Mouse (Mus musculus) thymus, adult 2 months (tissue): Measurements from ENCODE around the gene Foxo1.

Source experiments
- CTCF ChIP-seq: fragments of 200-500 bp; IDR thresholded peaks from 2 replicates; pipeline ENCODE4 v1.5.1; 2012; ENCODE audit warnings: mild to moderate bottlenecking, control low read depth, low read length, moderate library complexity, borderline replicate concordance; ENCODE audit not compliant: control insufficient read depth, poor library complexity, insufficient read depth; ENCODE audit errors: extremely low read depth
- POLR2A ChIP-seq: fragments of 200-500 bp; IDR thresholded peaks from 2 replicates; pipeline ENCODE4 v1.6.1; 2012; ENCODE audit warnings: mild to moderate bottlenecking, low read length, control low read depth, moderate library complexity; ENCODE audit not compliant: control insufficient read depth, poor library complexity, insufficient read depth; ENCODE audit errors: extremely low read depth

- TF ChIP-seq CTCF = no peak
- TF ChIP-seq POLR2A = no peak
Measured at GRCm38 (mm10) chr3:52300517-52300916, 32.4 kb downstream of the Foxo1 start.
